Mouse (Mus musculus): Measurements from ENCODE around the gene Tmcc3.
A peak's percentile ranks its signal among the peaks of the same experiment; 100 is the strongest.

Tmcc3 gene

DNA sequence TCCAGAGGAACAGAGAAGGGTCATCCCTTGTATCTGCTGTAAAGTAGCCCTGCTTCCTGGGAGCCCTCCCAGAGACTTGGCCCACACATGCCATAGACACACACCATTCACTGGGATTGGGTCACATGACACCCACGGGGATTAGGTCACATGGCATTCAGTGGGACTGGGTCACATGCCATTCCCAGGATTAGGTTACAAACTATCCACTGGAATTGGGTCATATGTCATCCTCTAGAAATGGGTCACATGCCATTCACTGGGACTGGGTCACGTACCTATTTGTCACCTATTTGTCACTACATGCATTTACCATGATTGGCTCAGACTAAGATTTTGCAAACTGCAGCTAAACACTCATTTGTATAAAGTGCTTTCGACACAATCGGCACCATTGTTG, 131.7 kb downstream of the Tmcc3 start:
- TF ChIP-seq POU5F1 (IDR thresholded peaks at IDR 0.05; ENCODE audit: borderline replicate concordance, low read length) (no peak), NANOG (IDR thresholded peaks at IDR 0.05; ENCODE audit: borderline replicate concordance, low read length) (no peak), CTCF (conservative IDR thresholded peaks at IDR 0.05; ENCODE audit: low read length) (no peak)
- H3K4me1 ChIP-seq (replicated peaks; ENCODE audit: low read depth, low read length), result 0 out of 2 replicates have a peak, but pooled peaks cover 4% of the 10 kb centered on the region

DNA sequence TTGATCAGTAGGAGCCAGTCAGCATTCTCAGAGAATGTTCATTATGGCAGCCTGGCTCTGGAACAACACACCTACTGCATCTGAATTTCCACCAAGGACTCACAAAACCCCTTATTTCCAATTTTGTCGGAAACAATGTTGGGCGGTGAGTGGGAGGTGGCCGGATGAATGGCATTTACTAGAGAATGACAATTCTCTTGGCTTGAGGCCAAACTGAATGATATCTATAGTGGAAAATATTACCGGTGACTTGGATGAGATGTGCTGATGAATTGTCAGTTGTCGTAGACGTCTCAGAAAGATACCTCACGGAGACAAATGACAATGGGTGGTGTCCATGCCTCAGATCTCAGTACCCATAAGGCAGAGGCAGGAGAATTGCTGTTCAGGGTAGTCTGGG, 133.4 kb downstream of the Tmcc3 start:
- H3K27me3 ChIP-seq (ENCODE audit: insufficient read depth, low read length), result no peaks in the 10 kb centered on the region; the same call in 1 of the 2 replicates
- H3K36me3 ChIP-seq (ENCODE audit: insufficient read depth, low read length), result no peaks in the 10 kb centered on the region
- no peak overlapping the region for H3K4me3 ChIP-seq (replicated peaks; ENCODE audit: low read length)
- H3K9me3 ChIP-seq (ENCODE audit: low read length), result no peaks in the 10 kb centered on the region
- H3K4me1 ChIP-seq (replicated peaks; ENCODE audit: low read depth, low read length), result 0 out of 2 replicates have a peak, but pooled peaks cover 5% of the 10 kb centered on the region
- TF ChIP-seq NANOG (IDR thresholded peaks at IDR 0.05; ENCODE audit: borderline replicate concordance, low read length) (no peak), CTCF (conservative IDR thresholded peaks at IDR 0.05; ENCODE audit: low read length) (no peak), POU5F1 (IDR thresholded peaks at IDR 0.05; ENCODE audit: borderline replicate concordance, low read length) (no peak)

More for the DNA sequence above, 131.7 kb downstream of the Tmcc3 start:
- Histone ChIP-seq H3K4me3 (replicated peaks; ENCODE audit: low read length) (no peak overlapping the region), H3K36me3 (ENCODE audit: insufficient read depth, low read length) (no peaks in the 10 kb centered on the region), H3K27me3 (ENCODE audit: insufficient read depth, low read length) (no peaks in the 10 kb centered on the region; the same call in 1 of the 2 replicates), H3K9me3 (ENCODE audit: low read length) (no peaks in the 10 kb centered on the region)

DNA sequence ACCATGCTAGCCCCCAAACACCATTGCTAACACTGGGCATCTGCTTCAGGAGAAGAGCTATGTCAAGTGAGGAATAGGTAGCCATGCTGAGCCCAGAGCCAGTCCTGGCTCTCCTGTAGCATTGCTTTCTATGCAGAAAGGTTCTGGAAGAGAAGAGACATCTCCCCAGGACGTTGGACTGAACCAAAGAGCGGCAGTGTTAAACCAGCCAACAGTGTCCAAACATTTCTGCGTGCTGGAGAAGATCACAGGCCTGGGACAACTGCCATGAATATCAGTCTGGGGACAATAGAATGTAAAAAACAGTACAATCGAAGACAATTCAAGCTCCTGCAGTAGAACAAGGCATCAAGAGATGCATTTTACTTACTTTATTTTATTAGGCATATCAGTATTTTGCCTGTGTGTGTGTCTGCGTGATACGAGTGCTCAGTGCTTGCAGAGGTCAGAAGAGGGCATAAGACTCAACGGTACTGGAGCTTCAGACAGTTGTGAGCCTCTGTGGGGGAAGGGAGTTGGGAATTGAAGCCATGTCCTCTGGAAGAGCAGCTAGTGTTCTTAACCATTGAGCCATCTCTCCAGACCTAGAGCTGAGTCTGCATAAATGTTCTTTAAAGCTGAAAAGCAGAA, 134.7 kb downstream of the Tmcc3 start:
- Histone ChIP-seq H3K9me3 (ENCODE audit: low read length) (no peaks in the 10 kb centered on the region), H3K27me3 (ENCODE audit: insufficient read depth, low read length) (peaks cover 4% of the 10 kb centered on the region), H3K36me3 (ENCODE audit: insufficient read depth, low read length) (no peaks in the 10 kb centered on the region), H3K4me3 (replicated peaks; ENCODE audit: low read length) (no peak overlapping the region), H3K4me1 (replicated peaks; ENCODE audit: low read depth, low read length) (0 out of 2 replicates have a peak, but pooled peaks cover 7% of the 10 kb centered on the region)
- no peak for TF ChIP-seq POU5F1 (IDR thresholded peaks at IDR 0.05; ENCODE audit: borderline replicate concordance, low read length)
- no peak for TF ChIP-seq NANOG (IDR thresholded peaks at IDR 0.05; ENCODE audit: borderline replicate concordance, low read length)
- no peak for TF ChIP-seq CTCF (conservative IDR thresholded peaks at IDR 0.05; ENCODE audit: low read length)

GRCm38 (mm10) chr10:94449676-94450075, 137.9 kb downstream of the Tmcc3 start:
- no peaks in the 10 kb centered on the region for H3K9me3 ChIP-seq (ENCODE audit: low read length)
- H3K27me3 ChIP-seq (ENCODE audit: insufficient read depth, low read length), result peaks cover 8% of the 10 kb centered on the region
- TF ChIP-seq CTCF (conservative IDR thresholded peaks at IDR 0.05; ENCODE audit: low read length), result no peak
- no peak for TF ChIP-seq POU5F1 (IDR thresholded peaks at IDR 0.05; ENCODE audit: borderline replicate concordance, low read length)
- H3K4me1 ChIP-seq (replicated peaks; ENCODE audit: low read depth, low read length), result 0 out of 2 replicates have a peak, but pooled peaks cover 2% of the 10 kb centered on the region
- H3K36me3 ChIP-seq (ENCODE audit: insufficient read depth, low read length), result no peaks in the 10 kb centered on the region
- H3K4me3 ChIP-seq (replicated peaks; ENCODE audit: low read length), result no peak overlapping the region

DNA sequence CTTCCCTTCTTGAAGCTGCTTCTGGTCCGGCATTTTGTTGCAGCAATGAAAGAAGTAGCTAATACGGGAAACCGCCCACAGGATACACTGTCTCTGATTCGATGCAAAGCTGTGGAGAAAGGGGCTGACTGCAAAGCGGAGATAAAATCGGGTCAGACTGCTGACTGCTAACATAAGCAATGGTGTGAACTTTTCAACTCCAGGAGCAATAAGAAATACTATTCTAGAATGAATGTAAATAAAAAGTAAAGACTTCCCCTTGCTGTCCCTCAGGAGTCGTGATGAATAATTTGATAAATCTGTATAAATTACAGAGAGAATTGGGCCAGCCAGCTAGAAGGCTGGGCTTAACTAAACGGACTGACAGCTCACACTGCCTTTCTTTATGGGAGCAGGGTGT, 139.0 kb downstream of the Tmcc3 start:
- H3K36me3 ChIP-seq (ENCODE audit: insufficient read depth, low read length), result no peaks in the 10 kb centered on the region
- H3K4me3 ChIP-seq (replicated peaks; ENCODE audit: low read length), result no peak overlapping the region
- H3K27me3 ChIP-seq (ENCODE audit: insufficient read depth, low read length), result peaks cover 8% of the 10 kb centered on the region
- TF ChIP-seq CTCF (conservative IDR thresholded peaks at IDR 0.05; ENCODE audit: low read length) (no peak), POU5F1 (IDR thresholded peaks at IDR 0.05; ENCODE audit: borderline replicate concordance, low read length) (no peak), NANOG (IDR thresholded peaks at IDR 0.05; ENCODE audit: borderline replicate concordance, low read length) (no peak)
- 0 out of 2 replicates have a peak, but pooled peaks cover 2% of the 10 kb centered on the region for H3K4me1 ChIP-seq (replicated peaks; ENCODE audit: low read depth, low read length)
- no peaks in the 10 kb centered on the region for H3K9me3 ChIP-seq (ENCODE audit: low read length)

GRCm38 (mm10) chr10:94457454-94457853, 145.7 kb downstream of the Tmcc3 start:
- H3K9me3 ChIP-seq (ENCODE audit: low read length), result 0 out of 2 replicates have a peak, but pooled peaks cover 3% of the 10 kb centered on the region
- no peaks in the 10 kb centered on the region for H3K4me1 ChIP-seq (replicated peaks; ENCODE audit: low read depth, low read length)
- no peaks in the 10 kb centered on the region for H3K27me3 ChIP-seq (ENCODE audit: insufficient read depth, low read length)
- no peaks in the 10 kb centered on the region for H3K36me3 ChIP-seq (ENCODE audit: insufficient read depth, low read length)
- TF ChIP-seq POU5F1 (IDR thresholded peaks at IDR 0.05; ENCODE audit: borderline replicate concordance, low read length) (no peak), CTCF (conservative IDR thresholded peaks at IDR 0.05; ENCODE audit: low read length) (no peak)
- no peak overlapping the region for H3K4me3 ChIP-seq (replicated peaks; ENCODE audit: low read length)

- no peaks in the 10 kb centered on the region for H3K4me1 ChIP-seq (replicated peaks; ENCODE audit: low read depth, low read length)
- TF ChIP-seq NANOG (IDR thresholded peaks at IDR 0.05; ENCODE audit: borderline replicate concordance, low read length) (no peak), POU5F1 (IDR thresholded peaks at IDR 0.05; ENCODE audit: borderline replicate concordance, low read length) (no peak), CTCF (conservative IDR thresholded peaks at IDR 0.05; ENCODE audit: low read length) (no peak)
- H3K4me3 ChIP-seq (replicated peaks; ENCODE audit: low read length), result no peak overlapping the region
- 0 out of 2 replicates have a peak, but pooled peaks cover 3% of the 10 kb centered on the region for H3K9me3 ChIP-seq (ENCODE audit: low read length)
- H3K27me3 ChIP-seq (ENCODE audit: insufficient read depth, low read length), result no peaks in the 10 kb centered on the region
- no peaks in the 10 kb centered on the region for H3K36me3 ChIP-seq (ENCODE audit: insufficient read depth, low read length)
Measured at GRCm38 (mm10) chr10:94458690-94459089, 146.9 kb downstream of the Tmcc3 start.

DNA sequence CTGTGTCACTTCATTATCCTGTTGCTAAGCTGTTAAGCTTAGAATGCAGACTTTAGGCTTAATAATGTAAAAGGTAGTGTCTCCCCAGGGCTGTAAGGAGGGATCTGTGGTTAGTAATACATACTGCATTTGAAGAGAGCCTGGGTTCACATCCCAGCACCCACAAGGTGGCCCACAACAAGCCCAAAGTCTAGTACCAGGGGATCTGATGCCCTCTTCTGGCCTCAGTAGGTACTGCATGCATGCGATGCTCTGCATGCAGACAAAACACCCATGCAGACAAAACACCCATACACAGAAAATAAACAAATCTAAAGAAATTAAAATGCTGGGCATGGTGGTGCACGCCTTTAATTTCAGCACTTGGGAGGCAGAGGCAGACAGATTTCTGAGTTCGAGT, 149.6 kb downstream of the Tmcc3 start:
- no peak overlapping the region for H3K4me3 ChIP-seq (replicated peaks; ENCODE audit: low read length)
- H3K36me3 ChIP-seq (ENCODE audit: insufficient read depth, low read length), result no peaks in the 10 kb centered on the region
- TF ChIP-seq CTCF (conservative IDR thresholded peaks at IDR 0.05; ENCODE audit: low read length), result peak; percentile 85
- no peak for TF ChIP-seq POU5F1 (IDR thresholded peaks at IDR 0.05; ENCODE audit: borderline replicate concordance, low read length)
- TF ChIP-seq NANOG (IDR thresholded peaks at IDR 0.05; ENCODE audit: borderline replicate concordance, low read length), result no peak
- H3K27me3 ChIP-seq (ENCODE audit: insufficient read depth, low read length), result peaks cover 2% of the 10 kb centered on the region; the same call in 1 of the 2 replicates
- H3K9me3 ChIP-seq (ENCODE audit: low read length), result 0 out of 2 replicates have a peak, but pooled peaks cover 3% of the 10 kb centered on the region
- no peaks in the 10 kb centered on the region for H3K4me1 ChIP-seq (replicated peaks; ENCODE audit: low read depth, low read length)
